Mouse (Mus musculus) kidney, adult 2 months (tissue): ENCODE measurements around the gene Zdhhc22.

ENCODE experiments used
- CTCF ChIP-seq: fragments of 200-500 bp; conservative IDR thresholded peaks from 2 replicates; pipeline ENCODE4 v1.5.1; 2011; ENCODE audit warnings: low read depth, mild to moderate bottlenecking, control low read depth, low read length, moderate library complexity, mixed read lengths; ENCODE audit not compliant: insufficient read depth, insufficient read length
- POLR2A ChIP-seq: fragments of 200-500 bp; IDR thresholded peaks from one replicate; pipeline ENCODE4 v1.6.1; 2011; ENCODE audit warnings: low read depth, low read length, control low read depth

DNA sequence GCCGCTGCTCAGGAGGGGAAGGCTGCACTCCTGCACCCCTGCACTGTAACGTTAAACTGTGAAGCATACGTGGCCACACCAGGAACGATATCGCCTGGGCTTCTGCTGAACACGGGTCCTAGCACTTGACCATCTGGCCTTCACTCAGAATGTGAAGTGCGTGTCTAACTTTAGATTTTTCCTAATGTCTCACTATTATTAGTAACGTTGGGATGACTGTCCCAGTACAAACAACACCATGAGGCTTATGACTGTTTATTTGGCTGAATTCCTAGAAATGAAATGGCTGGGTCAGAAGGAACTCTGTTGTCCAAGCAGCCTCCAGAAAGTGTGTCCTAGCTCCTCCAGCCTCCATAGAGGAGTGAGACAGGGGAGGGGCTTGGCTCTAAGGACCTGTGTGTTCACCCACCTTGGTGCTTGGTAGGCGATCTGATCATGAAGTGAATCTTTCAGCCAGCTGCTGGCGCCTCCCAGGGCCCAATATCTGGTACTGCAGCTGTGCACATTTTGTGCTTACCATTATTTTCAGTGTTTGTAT, 9.1 kb upstream of the Zdhhc22 start:
- no peak for TF ChIP-seq POLR2A
- no peak for TF ChIP-seq CTCF
